Mouse (Mus musculus) forebrain, embryonic 14.5 days (tissue): ENCODE measurements at regions not wholly inside any gene's neighbourhood (a gene's known extent, or its start where the extent isn't known, plus 50 kb on each side); places are given as distances from the start of the nearest gene placed in this dataset.
A peak's percentile ranks its signal among the peaks of the same experiment; 100 is the strongest.

ENCODE experiments used
- ATAC-seq: fragments of 200-750 bp; cut with Nextera tagmentation; 2 replicates; pipeline ENCODE4 v1.8.0; 2017; ENCODE audit warnings: mild to moderate bottlenecking, moderate library complexity
- DNase-seq: peaks from one replicate; pipeline ENCODE4 v3.0.0-alpha.2; 2015; ENCODE audit warnings: low spot score
- H3K27ac ChIP-seq: fragments of 300-500 bp; sonication (generic); 2 replicates; pipeline ENCODE4 v1.5.1; 2014; ENCODE audit warnings: low read depth, mild to moderate bottlenecking, control low read depth, low read length, moderate library complexity
- H3K27me3 ChIP-seq: fragments of 300-500 bp; sonication (generic); replicated peaks from 2 replicates; pipeline ENCODE4 v1.6.1; 2014; ENCODE audit warnings: low read length, control low read depth, mixed read lengths; ENCODE audit not compliant: control insufficient read depth, insufficient read depth
- H3K36me3 ChIP-seq: fragments of 300-500 bp; sonication (generic); 2 replicates; pipeline ENCODE4 v1.6.1; 2014; ENCODE audit warnings: low read length, control low read depth; ENCODE audit not compliant: control insufficient read depth, insufficient read depth
- H3K4me1 ChIP-seq: fragments of 300-500 bp; sonication (generic); 2 replicates; pipeline ENCODE4 v1.6.1; 2014; ENCODE audit warnings: antibody characterized with exemption, low read length, control low read depth; ENCODE audit not compliant: control insufficient read depth, insufficient read depth
- H3K4me2 ChIP-seq: fragments of 300-500 bp; sonication (generic); 2 replicates; pipeline ENCODE4 v1.6.1; 2014; ENCODE audit warnings: mild to moderate bottlenecking, control low read depth, low read length
- H3K4me3 ChIP-seq: fragments of 300-500 bp; sonication (generic); 2 replicates; pipeline ENCODE4 v1.5.1; 2014; ENCODE audit warnings: low read depth, low read length, control low read depth
- H3K9ac ChIP-seq: fragments of 300-500 bp; sonication (generic); 2 replicates; pipeline ENCODE4 v1.6.1; 2014; ENCODE audit warnings: mild to moderate bottlenecking, low read length, control low read depth, moderate library complexity
- H3K9me3 ChIP-seq: fragments of 300-500 bp; sonication (generic); replicated peaks from 2 replicates; pipeline ENCODE4 v1.6.1; 2016; ENCODE audit warnings: low read length, control low read depth, mixed read lengths; ENCODE audit not compliant: control insufficient read depth
- WGBS: fragments of 180-500 bp; shearing (Covaris S2); extraction: QIAGEN DNeasy Blood & Tissue Kit; methylation state at CpG from one replicate; pipeline ENCODE4 v1.1.7; 2014; 5-methylcytosine and 5-hydroxymethylcytosine counted together

DNA sequence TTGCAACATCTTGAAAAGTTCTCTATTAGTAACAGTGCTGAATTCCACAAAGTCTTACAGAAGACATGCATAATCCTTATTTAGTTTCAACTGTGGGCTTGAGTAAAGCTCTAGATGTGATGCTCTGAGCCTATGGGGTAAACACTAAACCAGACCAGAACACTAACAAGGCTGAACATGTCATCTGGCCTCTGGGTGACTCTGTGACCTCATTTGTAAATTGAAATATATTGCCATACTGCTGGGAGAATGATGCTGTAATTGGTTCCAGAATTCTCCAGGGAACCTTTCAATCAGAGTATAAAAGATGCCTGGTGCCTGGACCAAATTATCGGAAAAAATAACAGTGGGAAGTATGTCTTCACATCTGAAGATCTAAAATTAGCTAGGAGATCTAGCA lies 309.9 kb upstream of the Megf9 start:
- DNase-seq, result no peak

DNA sequence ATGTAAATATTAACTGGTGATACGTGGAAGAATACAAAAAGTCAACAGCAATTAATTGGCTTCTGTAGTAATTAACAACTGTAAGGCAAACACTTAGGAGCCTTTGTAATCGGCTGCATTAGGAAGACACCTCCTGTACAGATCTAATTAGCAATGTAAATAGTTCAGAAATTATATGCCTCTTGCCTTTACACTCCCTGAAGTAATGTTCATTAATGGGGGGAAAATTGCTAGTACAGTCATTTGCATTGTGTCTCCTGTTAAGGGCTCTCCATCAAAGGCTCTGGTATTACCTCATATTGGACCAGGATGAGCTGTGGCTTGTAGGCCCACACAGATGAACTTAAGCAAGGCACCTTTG lies 276.1 kb upstream of the Megf9 start:
- DNase-seq (peak; percentile 76), ATAC-seq (peak; percentile 94)
- Histone ChIP-seq H3K4me3 (no peak overlapping the region), H3K36me3 (no peaks in the 10 kb centered on the region), H3K9me3 (no peaks in the 10 kb centered on the region), H3K4me1 (no peaks in the 10 kb centered on the region), H3K9ac (no peak overlapping the region), H3K4me2 (no peak overlapping the region), H3K27me3 (no peaks in the 10 kb centered on the region), H3K27ac (no peak overlapping the region)
- 7% methylated on average over 2 of the region's 2 CpGs for WGBS

More for the DNA sequence above, 309.9 kb upstream of the Megf9 start:
- H3K27me3 ChIP-seq, result no peaks in the 10 kb centered on the region
- no peak overlapping the region for H3K27ac ChIP-seq
- 63% methylated on average over 1 of the region's 1 CpGs for WGBS
- no peak overlapping the region for H3K4me2 ChIP-seq
- H3K4me1 ChIP-seq, result no peaks in the 10 kb centered on the region
- H3K9ac ChIP-seq, result no peak overlapping the region
- H3K4me3 ChIP-seq, result no peak overlapping the region
- no peak for ATAC-seq
- H3K9me3 ChIP-seq, result no peaks in the 10 kb centered on the region
- no peaks in the 10 kb centered on the region for H3K36me3 ChIP-seq

DNA sequence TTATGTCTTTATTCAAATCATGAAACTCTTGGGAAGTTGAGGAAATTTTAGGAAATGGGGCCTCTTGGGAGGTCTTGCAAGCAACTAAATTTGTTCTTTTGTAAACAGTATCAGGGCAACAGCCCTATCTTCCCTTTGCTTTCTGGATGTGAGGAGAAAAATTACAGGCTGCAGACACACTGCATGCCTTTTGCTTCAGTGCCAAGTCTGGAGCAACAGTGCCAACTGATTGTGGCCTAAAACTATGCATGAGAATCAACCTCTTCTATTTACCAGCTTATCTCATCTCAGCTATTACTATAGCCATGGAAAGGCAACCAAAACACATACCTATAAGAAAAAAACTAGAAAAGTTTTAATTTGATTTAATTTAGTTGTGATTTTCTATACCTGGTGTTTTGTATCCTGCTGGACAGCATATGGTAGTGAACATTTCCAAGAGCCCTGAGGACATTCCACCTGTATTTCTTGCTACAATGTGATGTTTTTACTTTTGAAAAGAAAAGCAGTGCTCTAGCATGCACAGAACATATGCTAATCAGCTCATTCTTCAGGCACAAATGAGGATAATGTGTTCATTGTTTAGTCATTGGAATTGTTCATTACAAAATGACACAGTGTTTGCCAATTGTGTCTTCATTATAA lies 275.6 kb upstream of the Megf9 start:
- DNase-seq (peak; percentile 33), ATAC-seq (peak; percentile 87)
- Histone ChIP-seq H3K27me3 (no peaks in the 10 kb centered on the region), H3K36me3 (no peaks in the 10 kb centered on the region), H3K27ac (no peak overlapping the region), H3K9ac (no peak overlapping the region), H3K4me3 (no peak overlapping the region), H3K4me1 (no peaks in the 10 kb centered on the region), H3K9me3 (no peaks in the 10 kb centered on the region), H3K4me2 (no peak overlapping the region)

DNA sequence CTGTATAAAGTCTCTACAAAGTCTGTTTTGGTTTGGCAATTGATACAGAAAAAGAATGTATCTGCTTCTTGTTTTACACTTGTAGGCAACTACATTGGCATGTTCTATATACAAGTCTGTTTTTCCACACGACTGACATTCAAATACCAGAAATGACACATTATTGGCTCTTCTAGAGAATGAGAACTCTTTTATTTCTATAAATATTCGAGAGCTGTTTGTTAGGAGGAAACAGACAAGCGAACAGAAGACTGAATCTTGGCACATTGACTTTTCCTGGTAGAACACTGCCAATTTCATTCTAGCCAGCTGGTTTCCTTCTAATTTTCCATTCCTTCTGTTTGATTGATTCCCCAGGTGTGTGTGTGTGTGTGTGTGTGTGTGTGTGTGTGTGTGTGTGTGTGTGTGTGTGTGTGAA lies 270.1 kb upstream of the Megf9 start:
- ATAC-seq (peak; percentile 87), DNase-seq (peak; percentile 82)
- H3K9me3 ChIP-seq, result no peaks in the 10 kb centered on the region
- WGBS, result 63% methylated on average over 3 of the region's 3 CpGs
- H3K36me3 ChIP-seq, result no peaks in the 10 kb centered on the region
- H3K4me3 ChIP-seq, result no peak overlapping the region
- H3K4me2 ChIP-seq, result no peak overlapping the region
- no peaks in the 10 kb centered on the region for H3K4me1 ChIP-seq
- H3K27me3 ChIP-seq, result no peaks in the 10 kb centered on the region
- no peak overlapping the region for H3K27ac ChIP-seq
- no peak overlapping the region for H3K9ac ChIP-seq

DNA sequence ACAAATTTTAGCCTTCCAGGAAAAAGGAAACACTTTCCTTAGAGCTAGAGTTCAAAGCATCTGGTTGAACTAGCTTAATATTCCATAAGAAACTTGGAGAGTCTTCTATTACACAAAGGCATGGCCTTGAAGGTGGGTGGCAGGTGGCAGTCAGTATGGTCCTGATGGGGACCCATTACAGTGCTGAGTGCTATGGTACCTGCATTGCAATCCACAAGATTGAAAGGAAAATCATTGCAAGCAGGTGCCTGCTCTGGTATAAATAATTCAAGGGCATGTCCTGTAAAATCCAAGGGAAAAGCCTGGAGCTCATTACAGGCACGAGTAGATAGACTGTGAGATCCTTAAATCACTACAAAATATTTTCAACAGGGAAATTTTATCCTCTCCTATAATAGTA lies 263.7 kb upstream of the Megf9 start:
- H3K4me1 ChIP-seq, result no peaks in the 10 kb centered on the region
- H3K36me3 ChIP-seq, result no peaks in the 10 kb centered on the region
- WGBS, result 64% methylated on average over 1 of the region's 1 CpGs
- H3K27me3 ChIP-seq, result no peaks in the 10 kb centered on the region
- H3K4me3 ChIP-seq, result no peak overlapping the region
- H3K4me2 ChIP-seq, result no peak overlapping the region
- ATAC-seq, result no peak
- H3K9me3 ChIP-seq, result no peaks in the 10 kb centered on the region
- H3K9ac ChIP-seq, result no peak overlapping the region
- no peak overlapping the region for H3K27ac ChIP-seq
- DNase-seq, result no peak

DNA sequence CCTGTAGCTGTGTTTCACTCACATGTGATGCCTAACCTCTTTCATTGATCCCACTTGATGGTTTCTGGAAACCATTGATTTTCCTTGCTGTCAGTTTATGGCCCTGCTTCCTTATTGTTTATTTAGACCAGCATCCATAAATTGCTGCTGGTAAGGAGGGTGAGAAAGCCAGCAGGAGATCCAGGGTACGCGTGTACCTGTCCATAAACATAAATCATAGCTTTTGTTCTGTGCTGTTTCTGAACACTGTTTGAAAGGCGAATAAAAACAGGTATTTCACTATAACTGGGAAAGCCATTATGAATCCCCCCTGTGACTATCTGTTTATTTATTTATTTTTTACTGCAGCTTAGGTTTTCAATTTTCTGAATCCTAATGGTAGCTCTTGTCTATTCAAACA lies 263.1 kb upstream of the Megf9 start:
- DNase-seq, result no peak
- H3K4me2 ChIP-seq, result no peak overlapping the region
- no peaks in the 10 kb centered on the region for H3K36me3 ChIP-seq
- no peaks in the 10 kb centered on the region for H3K4me1 ChIP-seq
- no peaks in the 10 kb centered on the region for H3K9me3 ChIP-seq
- no peaks in the 10 kb centered on the region for H3K27me3 ChIP-seq
- no peak overlapping the region for H3K4me3 ChIP-seq
- WGBS, result 89% methylated on average over 3 of the region's 3 CpGs
- no peak overlapping the region for H3K27ac ChIP-seq
- ATAC-seq, result no peak
- no peak overlapping the region for H3K9ac ChIP-seq

DNA sequence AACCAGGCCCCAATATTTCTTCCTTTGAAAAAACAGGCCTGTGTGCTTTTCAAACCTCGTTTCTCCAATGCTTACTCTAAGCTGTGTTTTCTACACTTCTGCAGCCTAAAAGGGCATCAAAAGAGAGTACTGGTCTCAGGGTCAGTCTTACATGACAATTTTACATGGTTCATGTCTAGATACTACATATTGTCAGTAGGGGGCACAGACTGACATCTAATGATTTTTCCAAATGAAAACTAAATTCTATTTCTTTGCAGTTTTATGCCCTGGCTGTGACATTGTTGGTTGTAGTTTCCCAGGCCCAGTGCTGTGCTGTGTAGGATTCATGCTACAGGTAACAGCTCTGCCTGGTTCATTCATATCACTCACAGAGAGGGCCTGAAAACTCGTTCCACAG lies 248.7 kb upstream of the Megf9 start:
- H3K9ac ChIP-seq, result no peak overlapping the region
- peak; percentile 17 for DNase-seq
- H3K36me3 ChIP-seq, result no peaks in the 10 kb centered on the region
- no peak overlapping the region for H3K27ac ChIP-seq
- no peaks in the 10 kb centered on the region for H3K4me1 ChIP-seq
- H3K27me3 ChIP-seq, result no peaks in the 10 kb centered on the region
- no peak overlapping the region for H3K4me2 ChIP-seq
- WGBS, result 55% methylated on average over 2 of the region's 2 CpGs
- no peak overlapping the region for H3K4me3 ChIP-seq
- peak; percentile 32; the same call in 1 of the 2 replicates for ATAC-seq
- no peaks in the 10 kb centered on the region for H3K9me3 ChIP-seq

DNA sequence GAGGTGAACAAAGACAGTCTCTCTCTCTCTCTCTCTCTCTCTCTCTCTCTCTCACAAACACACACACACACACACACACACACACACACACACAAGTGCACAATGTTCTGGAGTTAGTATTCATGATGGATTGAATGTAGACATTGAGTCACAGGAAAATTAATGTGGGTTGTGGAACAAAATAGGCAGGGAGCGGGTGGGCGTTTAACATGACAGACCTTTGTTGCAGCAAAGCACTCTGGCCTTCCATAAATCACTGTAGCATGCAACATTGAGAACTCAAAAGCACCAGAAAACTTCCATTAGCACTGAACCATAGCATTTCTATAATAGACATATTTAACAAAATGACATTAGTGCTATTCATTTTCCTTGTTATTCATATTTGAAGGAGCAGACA lies 246.8 kb upstream of the Megf9 start:
- no peaks in the 10 kb centered on the region for H3K36me3 ChIP-seq
- 77% methylated on average over 2 of the region's 2 CpGs for WGBS
- no peaks in the 10 kb centered on the region for H3K27me3 ChIP-seq
- no peaks in the 10 kb centered on the region for H3K9me3 ChIP-seq
- no peak overlapping the region for H3K27ac ChIP-seq
- H3K4me1 ChIP-seq, result no peaks in the 10 kb centered on the region
- ATAC-seq (no peak), DNase-seq (peak; percentile 1)
- no peak overlapping the region for H3K9ac ChIP-seq
- no peak overlapping the region for H3K4me2 ChIP-seq
- H3K4me3 ChIP-seq, result no peak overlapping the region

DNA sequence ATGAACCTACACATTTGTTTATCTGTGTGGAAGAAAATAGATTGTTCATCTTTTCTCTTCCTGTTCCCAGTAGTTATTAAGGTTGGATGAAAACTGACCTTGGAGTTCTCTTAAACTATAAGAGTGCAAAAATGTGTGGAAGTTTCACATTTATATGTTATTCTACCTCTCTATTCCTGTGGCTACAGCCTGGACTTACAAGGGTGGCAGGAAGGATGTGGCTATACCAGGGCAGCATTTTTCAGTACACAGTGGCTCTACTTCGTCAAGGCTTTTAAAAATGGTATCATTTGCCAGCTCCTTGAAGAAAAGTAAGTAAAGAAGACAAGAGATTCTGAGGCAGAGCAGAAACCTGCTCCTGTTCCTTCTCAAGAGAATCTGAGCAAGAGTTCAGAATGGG lies 241.5 kb upstream of the Megf9 start:
- WGBS, result 81% methylated on average over 1 of the region's 1 CpGs
- Histone ChIP-seq H3K4me1 (no peaks in the 10 kb centered on the region), H3K9ac (no peak overlapping the region), H3K9me3 (no peaks in the 10 kb centered on the region), H3K27me3 (no peaks in the 10 kb centered on the region), H3K36me3 (no peaks in the 10 kb centered on the region), H3K4me3 (no peak overlapping the region), H3K27ac (no peak overlapping the region), H3K4me2 (no peak overlapping the region)
- no peak for DNase-seq
- ATAC-seq, result no peak
